Mouse (Mus musculus) liver, adult 2 months (tissue): Measurements from ENCODE around the gene Klhl31. TPM values are rescaled to one million over a fixed set of nuclear protein-coding genes. Genes with fewer than 3 reads are reported as not detected.

ENCODE experiments used
- DNase-seq: peaks from one replicate; pipeline ENCODE4 v3.0.0-alpha.2; 2011; ENCODE audit warnings: low read depth, low spot score; ENCODE audit errors: extremely low read depth
- H3K27ac ChIP-seq: fragments of 200-500 bp; replicated peaks from 2 replicates; pipeline ENCODE4 v1.5.1; 2012; ENCODE audit warnings: low read depth, mild to moderate bottlenecking, control low read depth, inconsistent platforms, low read length; ENCODE audit not compliant: insufficient read depth
- H3K27me3 ChIP-seq: fragments of 200-500 bp; 2 replicates; pipeline ENCODE4 v1.6.1; 2012; ENCODE audit warnings: mild to moderate bottlenecking, moderate library complexity, low read length, inconsistent platforms; ENCODE audit not compliant: control insufficient read depth, insufficient read depth
- H3K36me3 ChIP-seq: fragments of 200-500 bp; 2 replicates; pipeline ENCODE4 v1.6.1; 2012; ENCODE audit warnings: low read length, inconsistent platforms; ENCODE audit not compliant: control insufficient read depth, insufficient read depth
- H3K4me1 ChIP-seq: fragments of 200-500 bp; 2 replicates; pipeline ENCODE4 v1.6.1; 2011; ENCODE audit warnings: low read length; ENCODE audit not compliant: control insufficient read depth, insufficient read depth
- H3K4me3 ChIP-seq: fragments of 200-500 bp; 2 replicates; pipeline ENCODE4 v1.5.1; 2011; ENCODE audit warnings: low read depth, mild to moderate bottlenecking, control low read depth, low read length, moderate library complexity; ENCODE audit not compliant: insufficient read depth
- H3K79me2 ChIP-seq: fragments of 200-500 bp; 2 replicates; pipeline ENCODE4 v1.6.1; 2012; ENCODE audit warnings: inconsistent platforms, mild to moderate bottlenecking, low read length, moderate library complexity; ENCODE audit not compliant: control insufficient read depth, insufficient read depth
- H3K9ac ChIP-seq: fragments of 200-500 bp; 2 replicates; pipeline ENCODE4 v1.6.1; 2012; ENCODE audit warnings: low read depth, mild to moderate bottlenecking, control low read depth, inconsistent platforms, low read length
- CTCF ChIP-seq: fragments of 200-500 bp; IDR thresholded peaks from 2 replicates; pipeline ENCODE4 v1.5.1; 2011; ENCODE audit warnings: low read depth, low read length, control low read depth
- POLR2A ChIP-seq: fragments of 200-500 bp; IDR thresholded peaks from 2 replicates; pipeline ENCODE4 v1.6.1; 2011; ENCODE audit warnings: low read length, control low read depth; ENCODE audit not compliant: insufficient read depth; ENCODE audit errors: extremely low read depth
- WGBS: fragments of 180-500 bp; shearing (Covaris S2); methylation state at CpG from one replicate; pipeline ENCODE4 v1.1.7; 2018; 5-methylcytosine and 5-hydroxymethylcytosine counted together
- polyA plus RNA-seq: library from polyadenylated mRNA; depleted of rRNA; stranded (reverse); fragments of >200 nt; gene quantifications from 2 replicates; pipeline ENCODE4 v1.2.3, GENCODE M21; 2012
- total RNA-seq: library from RNA; depleted of rRNA; stranded (reverse); fragments of >200 nt; gene quantifications from 2 replicates; pipeline ENCODE4 v1.2.3, GENCODE M21; 2014

Klhl31 gene
- total and polyA plus RNA-seq, 2 experiments = 0.18 TPM; not detected in 1

DNA sequence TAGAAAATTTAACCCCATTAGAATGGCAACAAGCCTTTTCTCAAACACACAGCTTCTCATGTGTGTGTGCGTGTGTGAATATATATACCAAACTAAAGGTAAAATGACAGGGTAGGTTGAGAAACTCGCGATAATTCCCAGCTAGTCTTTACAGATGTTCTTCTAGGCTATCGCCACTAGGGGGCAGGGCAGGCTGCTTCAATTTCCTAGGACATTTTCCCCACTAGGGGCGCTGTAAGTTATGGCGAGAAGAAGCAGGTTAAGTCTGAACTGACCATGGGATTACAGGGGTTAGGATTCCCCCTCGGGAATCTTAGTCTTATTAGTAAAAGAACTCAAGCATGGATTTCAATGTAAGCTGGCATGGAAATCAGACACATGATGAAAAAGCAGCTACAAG is 39.9 kb upstream of the Klhl31 start:
- no peaks in the 10 kb centered on the region for H3K4me1 ChIP-seq
- no peak overlapping the region for H3K9ac ChIP-seq
- TF ChIP-seq CTCF = peak; percentile 81
- TF ChIP-seq POLR2A = no peak
- DNase-seq = peak; percentile 58
- WGBS = 20% methylated on average over 7 of the region's 7 CpGs
- no peak overlapping the region for H3K4me3 ChIP-seq
- H3K79me2 ChIP-seq = no peaks in the 10 kb centered on the region
- H3K27me3 ChIP-seq = no peaks in the 10 kb centered on the region
- H3K27ac ChIP-seq = no peak overlapping the region
- no peaks in the 10 kb centered on the region for H3K36me3 ChIP-seq

DNA sequence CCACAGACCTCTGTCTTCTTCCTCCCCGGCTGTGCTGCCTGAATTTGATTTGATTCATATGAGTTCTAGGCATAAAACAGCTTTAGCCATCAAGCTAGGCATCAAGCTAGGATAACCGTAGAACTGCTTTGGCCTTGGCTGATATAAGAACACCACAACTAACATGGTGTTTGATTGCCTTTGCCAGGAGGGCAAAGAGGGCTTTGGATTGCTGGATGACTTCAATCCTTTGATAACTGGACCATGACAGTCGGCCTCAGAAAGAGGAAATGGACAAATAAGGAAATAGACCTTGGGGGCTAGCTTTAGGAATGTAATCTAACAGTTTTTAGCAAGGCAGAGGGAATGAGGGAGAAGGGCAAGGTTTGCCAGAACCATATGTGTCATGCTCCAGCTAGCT is 37.7 kb upstream of the Klhl31 start:
- no peak overlapping the region for H3K9ac ChIP-seq
- no peak overlapping the region for H3K27ac ChIP-seq
- H3K36me3 ChIP-seq = no peaks in the 10 kb centered on the region
- no peak for DNase-seq
- no peaks in the 10 kb centered on the region for H3K27me3 ChIP-seq
- no peaks in the 10 kb centered on the region for H3K4me1 ChIP-seq
- TF ChIP-seq CTCF (no peak), POLR2A (no peak)
- no peak overlapping the region for H3K4me3 ChIP-seq
- 66% methylated on average over 3 of the region's 3 CpGs for WGBS
- no peaks in the 10 kb centered on the region for H3K79me2 ChIP-seq

DNA sequence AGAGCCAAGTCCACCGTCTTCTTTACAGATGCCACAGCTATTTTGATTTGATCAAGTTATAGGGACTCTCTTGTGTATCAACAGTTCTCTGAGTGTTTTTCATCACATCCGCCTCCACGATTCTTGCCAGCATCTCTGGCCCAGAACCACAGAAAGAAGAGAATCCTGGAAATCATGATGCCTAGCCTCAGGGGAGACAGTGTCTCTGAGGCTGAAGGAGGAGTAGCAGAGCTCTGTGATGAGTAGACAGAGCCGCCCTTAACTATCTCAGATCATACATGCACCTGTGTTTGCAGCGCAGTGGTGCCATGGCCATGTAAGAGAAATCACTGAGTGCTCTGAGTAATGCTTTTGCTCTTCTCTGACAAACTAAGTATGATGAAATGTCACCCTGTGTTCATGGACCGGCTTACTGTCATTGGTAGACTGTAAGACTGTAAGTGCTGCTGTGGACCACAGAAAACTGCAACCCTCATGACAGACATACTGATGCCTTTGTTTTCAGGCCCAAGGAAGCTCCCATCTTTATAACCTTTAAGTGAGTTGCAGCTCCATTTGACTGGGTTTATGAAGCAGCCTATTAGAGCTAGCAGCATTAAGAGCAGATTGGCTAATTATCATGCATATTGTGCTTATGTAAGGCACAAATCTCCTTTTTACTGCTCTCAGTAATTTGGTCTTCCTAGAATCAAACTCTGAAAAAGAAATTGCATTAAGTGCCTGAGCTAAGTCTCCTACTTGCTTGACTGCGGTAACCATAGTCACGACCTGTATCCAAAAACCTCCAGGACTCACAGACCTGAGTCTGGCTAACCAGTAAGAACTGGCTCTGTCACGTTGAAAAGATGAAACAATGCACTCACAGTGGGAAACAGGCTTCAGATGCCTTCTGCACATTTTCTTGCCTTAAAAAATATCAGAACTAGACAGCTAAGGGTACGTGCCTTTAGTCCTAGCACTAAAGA is 33.7 kb upstream of the Klhl31 start:
- WGBS = 92% methylated on average over 10 of the region's 10 CpGs

DNA sequence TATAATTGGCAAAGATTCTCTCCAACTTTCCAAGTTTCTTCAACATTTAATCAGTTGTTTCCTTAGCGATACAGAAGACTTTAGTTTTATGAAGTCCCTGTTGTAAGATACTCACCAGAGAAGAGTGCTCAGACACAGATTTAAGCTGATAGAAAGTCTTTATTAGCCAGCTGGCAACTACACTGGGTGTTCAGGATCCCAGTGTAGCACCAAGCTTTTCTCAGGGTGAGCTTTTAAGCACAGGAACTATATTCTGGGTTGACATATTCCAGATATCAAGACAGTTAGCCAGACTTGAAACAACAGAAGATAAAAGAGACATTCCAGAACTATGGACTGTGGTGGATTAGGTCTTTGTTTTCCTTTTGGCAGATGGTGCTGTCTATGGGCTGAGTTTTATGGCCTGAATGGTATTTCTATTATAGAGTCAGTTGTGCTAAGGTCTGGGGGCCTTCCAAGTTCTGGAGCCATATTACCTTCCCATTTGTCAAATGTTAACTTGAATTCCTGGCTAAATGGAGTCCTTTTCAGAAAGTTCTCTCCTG is 32.3 kb upstream of the Klhl31 start:
- Histone ChIP-seq H3K4me3 (no peak overlapping the region), H3K9ac (no peak overlapping the region), H3K27me3 (no peaks in the 10 kb centered on the region), H3K36me3 (no peaks in the 10 kb centered on the region), H3K27ac (no peak overlapping the region), H3K79me2 (no peaks in the 10 kb centered on the region), H3K4me1 (no peaks in the 10 kb centered on the region)
- DNase-seq = no peak
- TF ChIP-seq CTCF = no peak
- no peak for TF ChIP-seq POLR2A
- WGBS = 89% methylated on average over 1 of the region's 1 CpGs

More for the DNA sequence above, 33.7 kb upstream of the Klhl31 start:
- H3K36me3 ChIP-seq = no peaks in the 10 kb centered on the region
- TF ChIP-seq CTCF (no peak), POLR2A (no peak)
- no peaks in the 10 kb centered on the region for H3K79me2 ChIP-seq
- no peak overlapping the region for H3K9ac ChIP-seq
- no peak overlapping the region for H3K27ac ChIP-seq
- H3K4me3 ChIP-seq = no peak overlapping the region
- DNase-seq = no peak
- H3K27me3 ChIP-seq = no peaks in the 10 kb centered on the region
- no peaks in the 10 kb centered on the region for H3K4me1 ChIP-seq

DNA sequence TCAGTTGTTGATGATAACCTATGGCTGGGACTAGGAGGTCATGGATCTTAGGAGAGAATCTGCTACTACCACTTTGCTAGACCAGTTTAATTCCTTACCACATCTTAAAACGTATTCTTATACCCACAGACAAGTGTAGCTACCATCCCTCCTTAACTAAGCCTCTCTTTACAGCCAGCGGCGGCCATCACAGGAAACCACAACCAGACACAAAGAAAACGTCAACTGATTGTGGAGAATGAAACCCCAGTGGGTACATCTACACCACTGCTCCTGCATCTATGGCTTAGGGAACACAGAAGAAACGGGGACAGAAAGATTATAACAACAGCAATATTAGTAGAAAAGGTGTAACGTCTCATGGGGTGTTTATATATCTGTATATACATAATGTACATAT is 29.0 kb upstream of the Klhl31 start:
- Histone ChIP-seq H3K79me2 (no peaks in the 10 kb centered on the region), H3K9ac (no peak overlapping the region), H3K4me3 (no peak overlapping the region), H3K36me3 (no peaks in the 10 kb centered on the region), H3K27me3 (no peaks in the 10 kb centered on the region), H3K27ac (no peak overlapping the region), H3K4me1 (no peaks in the 10 kb centered on the region)
- WGBS = 78% methylated on average over 6 of the region's 6 CpGs
- TF ChIP-seq CTCF (no peak), POLR2A (no peak)
- DNase-seq = no peak

DNA sequence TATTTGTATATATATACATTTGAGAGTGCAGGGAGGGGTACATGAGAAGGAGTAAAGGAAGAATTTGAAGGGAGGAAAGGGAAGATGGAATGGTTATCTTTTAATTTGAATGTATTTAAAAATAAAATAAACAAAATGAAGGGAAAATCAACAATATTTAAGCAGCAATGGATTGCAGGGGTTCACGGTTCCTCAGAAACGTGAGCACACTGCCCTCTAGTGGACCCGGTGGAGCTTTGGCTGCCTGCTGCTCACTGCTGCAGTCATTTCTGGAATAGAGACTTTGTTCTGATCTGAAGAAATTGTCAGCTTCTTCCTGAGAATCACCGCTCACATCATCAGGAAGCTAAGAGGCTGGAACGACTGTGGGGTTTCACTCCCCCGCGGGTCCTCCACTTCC is 28.5 kb upstream of the Klhl31 start:
- Histone ChIP-seq H3K36me3 (no peaks in the 10 kb centered on the region), H3K4me1 (no peaks in the 10 kb centered on the region), H3K4me3 (no peak overlapping the region), H3K27ac (no peak overlapping the region), H3K79me2 (no peaks in the 10 kb centered on the region), H3K27me3 (no peaks in the 10 kb centered on the region), H3K9ac (no peak overlapping the region)
- peak; percentile 23 for DNase-seq
- WGBS = 30% methylated on average over 7 of the region's 7 CpGs
- peak; percentile 82 for TF ChIP-seq CTCF
- TF ChIP-seq POLR2A = no peak
